9 mouse cellular contexts compared by ENCODE assay signal in genomic region chr2:85725793-85726192, GRCm38 (mm10). TPM values are rescaled to one million over a fixed set of nuclear protein-coding genes. Genes with fewer than 3 reads are reported as not detected.
DNase-seq lines count a peak whose midpoint lies in the region; ATAC-seq and TF ChIP-seq lines count a peak whose summit lies in the region.
"Had no signal": no experiment of that assay in that cellular context is flagged by ENCODE, and none has a peak within 500 bp of the region (broad histone marks: within the 10 kb centered on the region; RNA-seq: fewer than 3 reads in every experiment).

No protein-coding gene starts in this region.

- no peak for TF ChIP-seq EP300 in lung, postnatal 0 days (IDR thresholded peaks at IDR 0.05)

- H3K27ac ChIP-seq in lung, postnatal 0 days (ENCODE audit: low read length), result no peak overlapping the region
- H3K27ac ChIP-seq in heart, embryonic 10.5 days, result no peak overlapping the region
- H3K27ac ChIP-seq: liver, embryonic 15.5 days had no signal

- peak; percentile 36 to 51 for DNase-seq in cerebellum, postnatal 14 days
- DNase-seq in cerebellum, adult 9-11 months, result no peak
- peak; percentile 43 for DNase-seq in lung, postnatal 0 days (ENCODE audit: low spot score)
- DNase-seq in lung, postnatal 4 days, result no peak
- DNase-seq in embryo, embryonic 11.5 days (ENCODE audit: low read depth, low spot score), result peak; percentile 16
- peak; percentile 15 for DNase-seq in telencephalon, adult 2 months (ENCODE audit: low read depth, low spot score)
- no peak for DNase-seq in heart, embryonic 10.5 days (ENCODE audit: low spot score)

- WGBS in lung, postnatal 0 days, result 10% methylated on average over 3 of the region's 3 CpGs
- 17% methylated on average over 3 of the region's 3 CpGs for WGBS in heart, embryonic 10.5 days

- no peak for ATAC-seq in lung, postnatal 0 days
- ATAC-seq in megakaryocyte, adult 5-6 weeks (ENCODE audit: poor library complexity, severe bottlenecking), result peak; percentile 72

- H3K36me3 ChIP-seq in lung, postnatal 0 days (ENCODE audit: insufficient read depth, low read length), result no peaks in the 10 kb centered on the region
- H3K36me3 ChIP-seq in heart, embryonic 10.5 days, result no peaks in the 10 kb centered on the region
- H3K36me3 ChIP-seq: liver, embryonic 15.5 days had no signal

- peak; percentile 75 for TF ChIP-seq CTCF in lung, postnatal 0 days (IDR thresholded peaks at IDR 0.05)

- no peaks in the 10 kb centered on the region for H3K9me3 ChIP-seq in lung, postnatal 0 days (ENCODE audit: low read length)
- no peaks in the 10 kb centered on the region for H3K9me3 ChIP-seq in heart, embryonic 10.5 days
- H3K9me3 ChIP-seq: liver, embryonic 15.5 days had no signal

- H3K27me3 ChIP-seq in lung, postnatal 0 days (replicated peaks; ENCODE audit: insufficient read depth, low read length), result no peaks in the 10 kb centered on the region
- H3K27me3 ChIP-seq in heart, embryonic 10.5 days (ENCODE audit: insufficient read depth, poor library complexity, severe bottlenecking), result no peaks in the 10 kb centered on the region
- H3K27me3 ChIP-seq: liver, embryonic 15.5 days had no signal

- no peak overlapping the region for H3K4me3 ChIP-seq in lung, postnatal 0 days (ENCODE audit: low read depth, low read length)
- no peak overlapping the region for H3K4me3 ChIP-seq in heart, embryonic 10.5 days
- H3K4me3 ChIP-seq: liver, embryonic 15.5 days had no signal

- no peak overlapping the region for H3K4me2 ChIP-seq in lung, postnatal 0 days (replicated peaks; ENCODE audit: low read depth, low read length)
- H3K4me2 ChIP-seq: liver, embryonic 15.5 days had no signal

- no peak overlapping the region for H3K9ac ChIP-seq in lung, postnatal 0 days (replicated peaks; ENCODE audit: low read depth)
- H3K9ac ChIP-seq: liver, embryonic 15.5 days had no signal

- H3K4me1 ChIP-seq in lung, postnatal 0 days (ENCODE audit: insufficient read depth, low read depth, low read length), result no peaks in the 10 kb centered on the region
- H3K4me1 ChIP-seq in heart, embryonic 10.5 days, result no peaks in the 10 kb centered on the region
- H3K4me1 ChIP-seq: liver, embryonic 15.5 days had no signal

RNA-seq across cellular contexts. Expression of gene Olfr1009, which starts 10.6 kb away (rescaled TPM):
- not detected in 2 replicates for polyA plus RNA-seq in lung, postnatal 0 days (2015; fragmentation: Nextera tagmentation; extraction: Ambion mirVana)
- total RNA-seq in megakaryocyte, adult 5-6 weeks (2015), result not detected in 2 replicates
- total RNA-seq in megakaryocyte, adult 5-6 weeks (2017), result not detected in 2 replicates
- polyA plus RNA-seq in heart, embryonic 10.5 days (2016; fragmentation: Nextera tagmentation; extraction: Ambion mirVana), result not detected in 2 replicates
- polyA plus RNA-seq: liver, embryonic 15.5 days had no signal

RNA-seq across cellular contexts. Expression of gene Olfr1008, which starts 36.6 kb away (rescaled TPM):
- polyA plus RNA-seq in lung, postnatal 0 days (2015; fragmentation: Nextera tagmentation; extraction: Ambion mirVana), result not detected in 2 replicates
- total RNA-seq in megakaryocyte, adult 5-6 weeks (2015), result not detected in 2 replicates
- total RNA-seq in megakaryocyte, adult 5-6 weeks (2017), result not detected in 2 replicates
- not detected in 2 replicates for polyA plus RNA-seq in heart, embryonic 10.5 days (2016; fragmentation: Nextera tagmentation; extraction: Ambion mirVana)
- polyA plus RNA-seq: liver, embryonic 15.5 days had no signal

RNA-seq across cellular contexts. Expression of gene Olfr1012, which starts 36.8 kb away (rescaled TPM):
- not detected in 2 replicates for polyA plus RNA-seq in lung, postnatal 0 days (2015; fragmentation: Nextera tagmentation; extraction: Ambion mirVana)
- not detected in 2 replicates for total RNA-seq in megakaryocyte, adult 5-6 weeks (2015)
- total RNA-seq in megakaryocyte, adult 5-6 weeks (2017), result not detected in 2 replicates
- polyA plus RNA-seq in heart, embryonic 10.5 days (2016; fragmentation: Nextera tagmentation; extraction: Ambion mirVana), result not detected in 2 replicates
- polyA plus RNA-seq: liver, embryonic 15.5 days had no signal

RNA-seq across cellular contexts. Expression of gene Olfr1013, which starts 41.1 kb away (rescaled TPM):
- not detected in 2 replicates for polyA plus RNA-seq in lung, postnatal 0 days (2015; fragmentation: Nextera tagmentation; extraction: Ambion mirVana)
- not detected in 2 replicates for total RNA-seq in megakaryocyte, adult 5-6 weeks (2015)
- total RNA-seq in megakaryocyte, adult 5-6 weeks (2017), result not detected in 2 replicates
- not detected in 2 replicates for polyA plus RNA-seq in heart, embryonic 10.5 days (2016; fragmentation: Nextera tagmentation; extraction: Ambion mirVana)
- polyA plus RNA-seq: liver, embryonic 15.5 days had no signal

RNA-seq across cellular contexts. Expression of gene Olfr1014, which starts 46.7 kb away (rescaled TPM):
- not detected in 2 replicates for polyA plus RNA-seq in lung, postnatal 0 days (2015; fragmentation: Nextera tagmentation; extraction: Ambion mirVana)
- total RNA-seq in megakaryocyte, adult 5-6 weeks (2015), result not detected in 2 replicates
- not detected in 2 replicates for total RNA-seq in megakaryocyte, adult 5-6 weeks (2017)
- polyA plus RNA-seq in heart, embryonic 10.5 days (2016; fragmentation: Nextera tagmentation; extraction: Ambion mirVana), result not detected in 2 replicates
- polyA plus RNA-seq: liver, embryonic 15.5 days had no signal

Comparison
In these comparisons a context has a peak if more than half of its experiments do, and no peak if none do; other contexts are left out.
1. DNase-seq: peak in cerebellum, postnatal 14 days (2 of 2), lung, postnatal 0 days (single experiment), embryo, embryonic 11.5 days (single experiment) and telencephalon, adult 2 months (single experiment); none in cerebellum, adult 9-11 months (single experiment), lung, postnatal 4 days (0 of 2) and heart, embryonic 10.5 days (single experiment).